In genomic region chr11:95004136-95004936, GRCm38 (mm10) we compare ENCODE assay signal across 11 mouse cellular contexts. TPM values are rescaled to one million over a fixed set of nuclear protein-coding genes. Genes with fewer than 3 reads are reported as not detected.
DNase-seq lines count a peak whose midpoint lies in the region; ATAC-seq and TF ChIP-seq lines count a peak whose summit lies in the region.
"Had no signal": no experiment of that assay in that cellular context is flagged by ENCODE, and none has a peak within 500 bp of the region (broad histone marks: within the 10 kb centered on the region; RNA-seq: fewer than 3 reads in every experiment).

No protein-coding gene starts in this region.

- H3K4me3 ChIP-seq in cerebellum, adult 2 months (replicated peaks; ENCODE audit: insufficient read depth, low read depth, low read length) = no peak overlapping the region
- H3K4me3 ChIP-seq in megakaryocyte, embryonic 14.5 days (replicated peaks) = peak overlapping the region; percentile 59
- H3K4me3 ChIP-seq in heart, embryonic 16.5 days (ENCODE audit: low read length) = no peak overlapping the region
- no peak overlapping the region for H3K4me3 ChIP-seq in midbrain, postnatal 0 days (ENCODE audit: low read depth, low read length)
- H3K4me3 ChIP-seq: limb, embryonic 13.5 days had no signal

- no peaks in the 10 kb centered on the region for H3K27me3 ChIP-seq in cerebellum, adult 2 months (ENCODE audit: control insufficient read depth, insufficient read depth, low read length)
- H3K27me3 ChIP-seq in megakaryocyte, embryonic 14.5 days (replicated peaks) = no peaks in the 10 kb centered on the region
- H3K27me3 ChIP-seq in heart, embryonic 16.5 days (ENCODE audit: control insufficient read depth, insufficient read depth, low read length) = no peaks in the 10 kb centered on the region
- H3K27me3 ChIP-seq in midbrain, postnatal 0 days (ENCODE audit: insufficient read depth, low read length) = no peaks in the 10 kb centered on the region
- H3K27me3 ChIP-seq: limb, embryonic 13.5 days had no signal

- H3K36me3 ChIP-seq in megakaryocyte, embryonic 14.5 days (replicated peaks; ENCODE audit: low read length) = peaks cover 78% of the 10 kb centered on the region
- peaks cover 28% of the 10 kb centered on the region for H3K36me3 ChIP-seq in heart, embryonic 16.5 days (ENCODE audit: control insufficient read depth, insufficient read depth)
- peaks cover 41% of the 10 kb centered on the region for H3K36me3 ChIP-seq in midbrain, postnatal 0 days (ENCODE audit: insufficient read depth, low read length)

- peaks cover 55% of the 10 kb centered on the region for H3K4me1 ChIP-seq in cerebellum, adult 2 months (ENCODE audit: control insufficient read depth, insufficient read depth, low read length)
- peaks cover 100% of the 10 kb centered on the region for H3K4me1 ChIP-seq in megakaryocyte, embryonic 14.5 days
- peaks cover 32% of the 10 kb centered on the region for H3K4me1 ChIP-seq in heart, embryonic 16.5 days (ENCODE audit: control insufficient read depth, insufficient read depth, low read length)
- H3K4me1 ChIP-seq in midbrain, postnatal 0 days (ENCODE audit: insufficient read depth, low read length) = peaks cover 19% of the 10 kb centered on the region; the same call in 1 of the 2 replicates

- peak overlapping the region; percentile 20 for H3K27ac ChIP-seq in cerebellum, adult 2 months (ENCODE audit: insufficient read depth, low read length)
- 0 out of 2 replicates have a peak overlapping the region, but pooled peaks have one; percentile 10 for H3K27ac ChIP-seq in heart, embryonic 16.5 days (ENCODE audit: low read length)
- H3K27ac ChIP-seq in midbrain, postnatal 0 days (ENCODE audit: low read depth, low read length) = 0 out of 2 replicates have a peak overlapping the region, but pooled peaks have one; percentile 12
- H3K27ac ChIP-seq: limb, embryonic 13.5 days had no signal

- H3K9me3 ChIP-seq in megakaryocyte, embryonic 14.5 days = no peaks in the 10 kb centered on the region
- H3K9me3 ChIP-seq in heart, embryonic 16.5 days (replicated peaks; ENCODE audit: control insufficient read depth, low read length) = no peaks in the 10 kb centered on the region
- no peaks in the 10 kb centered on the region for H3K9me3 ChIP-seq in midbrain, postnatal 0 days (ENCODE audit: low read length)
- H3K9me3 ChIP-seq: limb, embryonic 13.5 days had no signal

- WGBS in cerebellum, adult 2 months = 37% methylated on average over 12 of the region's 12 CpGs
- 76% methylated on average over 12 of the region's 12 CpGs for WGBS in heart, embryonic 16.5 days
- WGBS in midbrain, postnatal 0 days = 83% methylated on average over 12 of the region's 12 CpGs

- TF ChIP-seq CTCF in cerebellum, adult 2 months (IDR thresholded peaks at IDR 0.05; ENCODE audit: borderline replicate concordance, insufficient read depth, low read depth, low read length) = no peak
- no peak for TF ChIP-seq CTCF in midbrain, postnatal 0 days (IDR thresholded peaks at IDR 0.05)

- no peak overlapping the region for H3K9ac ChIP-seq in heart, embryonic 16.5 days (ENCODE audit: low read length)
- no peak overlapping the region for H3K9ac ChIP-seq in midbrain, postnatal 0 days (replicated peaks; ENCODE audit: low read length, poor library complexity, severe bottlenecking)

- ATAC-seq in megakaryocyte, adult 5-6 weeks (ENCODE audit: poor library complexity, severe bottlenecking) = no peak
- ATAC-seq in heart, embryonic 16.5 days (replicated peaks; ENCODE audit: extremely low read depth, insufficient read depth, low FRiP score) = no peak
- no peak for ATAC-seq in midbrain, postnatal 0 days (ENCODE audit: low FRiP score)

- DNase-seq in cerebellum, adult 2 months = peak; percentile 29 to 59
- no peak for DNase-seq in cerebellum, adult 9-10 months
- no peak for DNase-seq in midbrain, postnatal 0 days (ENCODE audit: low spot score)
- DNase-seq in urinary bladder, adult 18-20 months (ENCODE audit: low spot score in 2 of 2) = no peak
- no peak for DNase-seq in cerebellum, postnatal 4 days (ENCODE audit: low spot score in 2 of 2)
- DNase-seq: cerebellum, adult 8-10 months; kidney, adult 8-10 months had no signal

- no peak for TF ChIP-seq POLR2A in cerebellum, adult 2 months (IDR thresholded peaks at IDR 0.05; ENCODE audit: borderline replicate concordance, insufficient read depth, low read length)

- H3K4me2 ChIP-seq in heart, embryonic 16.5 days (ENCODE audit: low read depth, low read length) = no peak overlapping the region
- H3K4me2 ChIP-seq in midbrain, postnatal 0 days (ENCODE audit: low read depth, low read length, poor library complexity, severe bottlenecking) = no peak overlapping the region
- H3K4me2 ChIP-seq: limb, embryonic 13.5 days had no signal

RNA-seq across cellular contexts. Expression of gene Samd14, which starts 5.3 kb away (rescaled TPM):
- polyA plus RNA-seq in cerebellum, adult 2 months (2012; rRNA removed) = 80.7 and 89.4 TPM in 2 replicates
- 775 and 2,394 TPM in 2 replicates for polyA plus RNA-seq in megakaryocyte, embryonic 14.5 days (2012; ENCODE audit: insufficient read depth, low replicate concordance)
- total RNA-seq in megakaryocyte, adult 5-6 weeks (2015) = 0.74 and 1.0 TPM in 2 replicates
- 0.18 and 0.69 TPM in 2 replicates for total RNA-seq in megakaryocyte, adult 5-6 weeks (2017)
- polyA plus RNA-seq in heart, embryonic 16.5 days (2015; fragmentation: Nextera tagmentation; extraction: Ambion mirVana) = 8.6 and 9.0 TPM in 2 replicates
- total RNA-seq in midbrain, postnatal 0 days (2014; rRNA removed) = 221 and 243 TPM in 2 replicates
- 158 and 161 TPM in 2 replicates for polyA plus RNA-seq in midbrain, postnatal 0 days (2015; fragmentation: Nextera tagmentation; extraction: Ambion mirVana)

RNA-seq across cellular contexts. Expression of gene Ppp1r9b, which starts 13.5 kb away (rescaled TPM):
- polyA plus RNA-seq in cerebellum, adult 2 months (2012; rRNA removed) = 149 and 153 TPM in 2 replicates
- polyA plus RNA-seq in megakaryocyte, embryonic 14.5 days (2012; ENCODE audit: insufficient read depth, low replicate concordance) = 211 and 280 TPM in 2 replicates
- 73.7 and 76.7 TPM in 2 replicates for total RNA-seq in megakaryocyte, adult 5-6 weeks (2015)
- 155 and 158 TPM in 2 replicates for total RNA-seq in megakaryocyte, adult 5-6 weeks (2017)
- 5.8 and 6.4 TPM in 2 replicates for polyA plus RNA-seq in heart, embryonic 16.5 days (2015; fragmentation: Nextera tagmentation; extraction: Ambion mirVana)
- total RNA-seq in midbrain, postnatal 0 days (2014; rRNA removed) = 179 and 217 TPM in 2 replicates
- polyA plus RNA-seq in midbrain, postnatal 0 days (2015; fragmentation: Nextera tagmentation; extraction: Ambion mirVana) = 18.2 and 20.4 TPM in 2 replicates

RNA-seq across cellular contexts. Expression of gene Sgca, which starts 28.2 kb away (rescaled TPM):
- polyA plus RNA-seq in cerebellum, adult 2 months (2012; rRNA removed) = 1.9 and 3.9 TPM in 2 replicates
- 0.51 TPM in 1 of 2 replicates, not detected in the other for polyA plus RNA-seq in megakaryocyte, embryonic 14.5 days (2012; ENCODE audit: insufficient read depth, low replicate concordance)
- not detected in 2 replicates for total RNA-seq in megakaryocyte, adult 5-6 weeks (2015)
- total RNA-seq in megakaryocyte, adult 5-6 weeks (2017) = not detected in 2 replicates
- polyA plus RNA-seq in heart, embryonic 16.5 days (2015; fragmentation: Nextera tagmentation; extraction: Ambion mirVana) = 27.9 and 29.4 TPM in 2 replicates
- not detected in 2 replicates for total RNA-seq in midbrain, postnatal 0 days (2014; rRNA removed)
- polyA plus RNA-seq in midbrain, postnatal 0 days (2015; fragmentation: Nextera tagmentation; extraction: Ambion mirVana) = 0.29 and 0.39 TPM in 2 replicates

RNA-seq across cellular contexts. Expression of gene Pdk2, which starts 36.8 kb away (rescaled TPM):
- polyA plus RNA-seq in cerebellum, adult 2 months (2012; rRNA removed) = 219 and 247 TPM in 2 replicates
- 35.1 and 38.6 TPM in 2 replicates for polyA plus RNA-seq in megakaryocyte, embryonic 14.5 days (2012; ENCODE audit: insufficient read depth, low replicate concordance)
- total RNA-seq in megakaryocyte, adult 5-6 weeks (2015) = 4.5 and 6.3 TPM in 2 replicates
- total RNA-seq in megakaryocyte, adult 5-6 weeks (2017) = 0.73 and 1.7 TPM in 2 replicates
- 141 and 148 TPM in 2 replicates for polyA plus RNA-seq in heart, embryonic 16.5 days (2015; fragmentation: Nextera tagmentation; extraction: Ambion mirVana)
- 14.1 and 18.1 TPM in 2 replicates for total RNA-seq in midbrain, postnatal 0 days (2014; rRNA removed)
- 30.8 and 32.7 TPM in 2 replicates for polyA plus RNA-seq in midbrain, postnatal 0 days (2015; fragmentation: Nextera tagmentation; extraction: Ambion mirVana)

RNA-seq across cellular contexts. Expression of gene Hils1, which starts 36.9 kb away (rescaled TPM):
- not detected in 2 replicates for polyA plus RNA-seq in cerebellum, adult 2 months (2012; rRNA removed)
- not detected in 2 replicates for polyA plus RNA-seq in megakaryocyte, embryonic 14.5 days (2012; ENCODE audit: insufficient read depth, low replicate concordance)
- total RNA-seq in megakaryocyte, adult 5-6 weeks (2015) = not detected in 2 replicates
- total RNA-seq in megakaryocyte, adult 5-6 weeks (2017) = not detected in 2 replicates
- 0.33 TPM in 1 of 2 replicates, not detected in the other for polyA plus RNA-seq in heart, embryonic 16.5 days (2015; fragmentation: Nextera tagmentation; extraction: Ambion mirVana)
- not detected in 2 replicates for total RNA-seq in midbrain, postnatal 0 days (2014; rRNA removed)
- not detected in 2 replicates for polyA plus RNA-seq in midbrain, postnatal 0 days (2015; fragmentation: Nextera tagmentation; extraction: Ambion mirVana)
- polyA plus RNA-seq: limb, embryonic 13.5 days had no signal

Comparison
In these comparisons a context has a peak if more than half of its experiments do, and no peak if none do; other contexts are left out.
1. DNase-seq: peak in cerebellum, adult 2 months (2 of 2); none in cerebellum, adult 9-10 months (single experiment), midbrain, postnatal 0 days (single experiment), urinary bladder, adult 18-20 months (0 of 2) and cerebellum, postnatal 4 days (0 of 2).
2. Peak in every context shown above with its lines, with median percentiles within 50 percentile points of each other: H3K27ac ChIP-seq.